Mouse (Mus musculus): ENCODE data around the gene 2610028H24Rik. TPM values are rescaled to one million over a fixed set of nuclear protein-coding genes. Genes with fewer than 3 reads are reported as not detected.

The 2610028H24Rik gene
- polyA plus RNA-seq, 1 experiment from 2014 or later, result not detected

GRCm38 (mm10) chr10:76461255-76461654, 12.4 kb downstream of the 2610028H24Rik start:
- no peaks in the 10 kb centered on the region for H3K27me3 ChIP-seq
- 91% methylated on average over 1 of the region's 1 CpGs for WGBS
- peaks cover 12% of the 10 kb centered on the region for H3K9me3 ChIP-seq (replicated peaks)
- H3K36me3 ChIP-seq, result peaks cover 15% of the 10 kb centered on the region
- H3K9ac ChIP-seq, result no peak overlapping the region
- ATAC-seq (replicated peaks; ENCODE audit: low FRiP score), result no peak
- H3K27ac ChIP-seq, result no peak overlapping the region
- no peak overlapping the region for H3K4me2 ChIP-seq
- no peak overlapping the region for H3K4me3 ChIP-seq (replicated peaks)
- no peaks in the 10 kb centered on the region for H3K4me1 ChIP-seq

GRCm38 (mm10) chr10:76462312-76462711, 13.4 kb downstream of the 2610028H24Rik start:
- Histone ChIP-seq H3K4me2 (no peak overlapping the region), H3K27me3 (no peaks in the 10 kb centered on the region), H3K36me3 (peaks cover 15% of the 10 kb centered on the region), H3K4me3 (replicated peaks) (no peak overlapping the region), H3K9me3 (replicated peaks) (peaks cover 12% of the 10 kb centered on the region), H3K9ac (no peak overlapping the region), H3K27ac (no peak overlapping the region), H3K4me1 (no peaks in the 10 kb centered on the region)
- 92% methylated on average over 7 of the region's 7 CpGs for WGBS
- ATAC-seq (replicated peaks; ENCODE audit: low FRiP score), result no peak

GRCm38 (mm10) chr10:76462721-76463120, 13.8 kb downstream of the 2610028H24Rik start:
- no peaks in the 10 kb centered on the region for H3K27me3 ChIP-seq
- peaks cover 12% of the 10 kb centered on the region for H3K9me3 ChIP-seq (replicated peaks)
- 87% methylated on average over 6 of the region's 6 CpGs for WGBS
- H3K4me3 ChIP-seq (replicated peaks), result no peak overlapping the region
- H3K9ac ChIP-seq, result no peak overlapping the region
- no peak for ATAC-seq (replicated peaks; ENCODE audit: low FRiP score)
- H3K4me1 ChIP-seq, result 0 out of 2 replicates have a peak, but pooled peaks cover under 1% of the 10 kb centered on the region
- H3K27ac ChIP-seq, result no peak overlapping the region
- no peak overlapping the region for H3K4me2 ChIP-seq
- H3K36me3 ChIP-seq, result peaks cover 15% of the 10 kb centered on the region

- no peaks in the 10 kb centered on the region for H3K9me3 ChIP-seq (replicated peaks)
- 0 out of 2 replicates have a peak, but pooled peaks cover 2% of the 10 kb centered on the region for H3K4me1 ChIP-seq
- H3K4me3 ChIP-seq (replicated peaks), result peak within 1 kb of the TSS; percentile 64
- peak; percentile 96 for ATAC-seq (replicated peaks; ENCODE audit: low FRiP score)
- no peaks in the 10 kb centered on the region for H3K27me3 ChIP-seq
- H3K36me3 ChIP-seq, result peaks cover 38% of the 10 kb centered on the region
- peak within 1 kb of the TSS; percentile 87 for H3K27ac ChIP-seq
- peak within 1 kb of the TSS; percentile 88 for H3K9ac ChIP-seq
- 1% methylated on average over 55 of the region's 55 CpGs for WGBS
- H3K4me2 ChIP-seq, result peak within 1 kb of the TSS; percentile 67
Measured at GRCm38 (mm10) chr10:76468203-76469162, 19.6 kb downstream of the 2610028H24Rik start, which contains the start of the genes Mcm3ap and Ybey. Gene Mcm3ap (plus strand): TSS chr10:76468927. Gene Ybey (minus strand): TSS chr10:76469114.

GRCm38 (mm10) chr10:76473759-76474158, 24.9 kb downstream of the 2610028H24Rik start:
- Histone ChIP-seq H3K27ac (no peak overlapping the region), H3K4me3 (replicated peaks) (no peak overlapping the region), H3K9ac (no peak overlapping the region), H3K9me3 (replicated peaks) (no peaks in the 10 kb centered on the region), H3K36me3 (peaks cover 81% of the 10 kb centered on the region), H3K4me1 (no peaks in the 10 kb centered on the region), H3K4me2 (no peak overlapping the region), H3K27me3 (no peaks in the 10 kb centered on the region)
- ATAC-seq (replicated peaks; ENCODE audit: low FRiP score), result no peak
- 94% methylated on average over 5 of the region's 5 CpGs for WGBS

- ATAC-seq (replicated peaks; ENCODE audit: low FRiP score), result no peak
- Histone ChIP-seq H3K9me3 (replicated peaks) (no peaks in the 10 kb centered on the region), H3K4me1 (no peaks in the 10 kb centered on the region), H3K27ac (no peak overlapping the region), H3K9ac (no peak overlapping the region), H3K4me2 (no peak overlapping the region), H3K27me3 (no peaks in the 10 kb centered on the region), H3K4me3 (replicated peaks) (no peak overlapping the region), H3K36me3 (peaks cover 97% of the 10 kb centered on the region)
- WGBS, result 93% methylated on average over 13 of the region's 13 CpGs
Measured at GRCm38 (mm10) chr10:76480851-76481250, 32.0 kb downstream of the 2610028H24Rik start.

GRCm38 (mm10) chr10:76481480-76481879, 32.6 kb downstream of the 2610028H24Rik start:
- Histone ChIP-seq H3K4me1 (no peaks in the 10 kb centered on the region), H3K4me2 (no peak overlapping the region), H3K27ac (no peak overlapping the region), H3K4me3 (replicated peaks) (no peak overlapping the region), H3K36me3 (peaks cover 97% of the 10 kb centered on the region), H3K27me3 (no peaks in the 10 kb centered on the region), H3K9ac (no peak overlapping the region), H3K9me3 (replicated peaks) (no peaks in the 10 kb centered on the region)
- ATAC-seq (replicated peaks; ENCODE audit: low FRiP score), result no peak
- 87% methylated on average over 6 of the region's 6 CpGs for WGBS

- no peak overlapping the region for H3K4me3 ChIP-seq (replicated peaks)
Measured at GRCm38 (mm10) chr10:76486302-76486701, 37.4 kb downstream of the 2610028H24Rik start.

GRCm38 (mm10) chr10:76488265-76488664, 39.4 kb downstream of the 2610028H24Rik start:
- Histone ChIP-seq H3K36me3 (peaks cover 95% of the 10 kb centered on the region), H3K4me2 (no peak overlapping the region), H3K27ac (no peak overlapping the region), H3K4me3 (replicated peaks) (no peak overlapping the region), H3K27me3 (no peaks in the 10 kb centered on the region), H3K9me3 (replicated peaks) (no peaks in the 10 kb centered on the region), H3K9ac (no peak overlapping the region), H3K4me1 (no peaks in the 10 kb centered on the region)
- 92% methylated on average over 8 of the region's 8 CpGs for WGBS
- no peak for ATAC-seq (replicated peaks; ENCODE audit: low FRiP score)

More at GRCm38 (mm10) chr10:76486302-76486701, 37.4 kb downstream of the 2610028H24Rik start:
- Histone ChIP-seq H3K36me3 (peaks cover 99% of the 10 kb centered on the region), H3K4me1 (no peaks in the 10 kb centered on the region), H3K27ac (no peak overlapping the region), H3K4me2 (no peak overlapping the region), H3K27me3 (no peaks in the 10 kb centered on the region), H3K9ac (no peak overlapping the region), H3K9me3 (replicated peaks) (no peaks in the 10 kb centered on the region)
- 96% methylated on average over 2 of the region's 2 CpGs for WGBS
- ATAC-seq (replicated peaks; ENCODE audit: low FRiP score), result no peak

GRCm38 (mm10) chr10:76489205-76489604, 40.3 kb downstream of the 2610028H24Rik start:
- H3K9ac ChIP-seq, result no peak overlapping the region
- no peaks in the 10 kb centered on the region for H3K9me3 ChIP-seq (replicated peaks)
- no peak for ATAC-seq (replicated peaks; ENCODE audit: low FRiP score)
- no peak overlapping the region for H3K27ac ChIP-seq
- peaks cover 95% of the 10 kb centered on the region for H3K36me3 ChIP-seq
- no peaks in the 10 kb centered on the region for H3K27me3 ChIP-seq
- H3K4me2 ChIP-seq, result no peak overlapping the region
- H3K4me3 ChIP-seq (replicated peaks), result no peak overlapping the region
- WGBS, result 93% methylated on average over 15 of the region's 15 CpGs
- no peaks in the 10 kb centered on the region for H3K4me1 ChIP-seq

- 76% methylated on average over 1 of the region's 1 CpGs for WGBS
- H3K4me2 ChIP-seq, result no peak overlapping the region
- ATAC-seq (replicated peaks; ENCODE audit: low FRiP score), result no peak
Measured at GRCm38 (mm10) chr10:76493527-76493926, 44.6 kb downstream of the 2610028H24Rik start.

GRCm38 (mm10) chr10:76495501-76495900, 46.6 kb downstream of the 2610028H24Rik start:
- peaks cover 91% of the 10 kb centered on the region for H3K36me3 ChIP-seq
- H3K27ac ChIP-seq, result no peak overlapping the region
- no peaks in the 10 kb centered on the region for H3K27me3 ChIP-seq
- H3K4me2 ChIP-seq, result no peak overlapping the region
- H3K9me3 ChIP-seq (replicated peaks), result no peaks in the 10 kb centered on the region
- no peak for ATAC-seq (replicated peaks; ENCODE audit: low FRiP score)
- H3K4me3 ChIP-seq (replicated peaks), result no peak overlapping the region
- 90% methylated on average over 6 of the region's 6 CpGs for WGBS
- H3K9ac ChIP-seq, result no peak overlapping the region
- H3K4me1 ChIP-seq, result no peaks in the 10 kb centered on the region

More at GRCm38 (mm10) chr10:76493527-76493926, 44.6 kb downstream of the 2610028H24Rik start:
- H3K9me3 ChIP-seq (replicated peaks), result no peaks in the 10 kb centered on the region
- peaks cover 91% of the 10 kb centered on the region for H3K36me3 ChIP-seq
- H3K27ac ChIP-seq, result no peak overlapping the region
- no peaks in the 10 kb centered on the region for H3K4me1 ChIP-seq
- no peak overlapping the region for H3K4me3 ChIP-seq (replicated peaks)
- no peak overlapping the region for H3K9ac ChIP-seq
- no peaks in the 10 kb centered on the region for H3K27me3 ChIP-seq
